Mouse (Mus musculus): ENCODE data around the gene Pih1d2.
"Not testable (repeated sequence)": the region's sequence is repeated elsewhere in the genome, so short reads cannot be mapped to it uniquely, and the experiment has no call there.

Gene Pih1d2

GRCm38 (mm10) chr9:50617794-50618330 is 741 bp downstream of the Pih1d2 start:
- DNase-seq (ENCODE audit: low spot score), result no peak

- not testable (repeated sequence) for DNase-seq (ENCODE audit: low spot score)
Measured at GRCm38 (mm10) chr9:50630903-50631302, 13.8 kb downstream of the Pih1d2 start.

GRCm38 (mm10) chr9:50632016-50632688 is 15.0 kb downstream of the Pih1d2 start:
- no peak for DNase-seq (ENCODE audit: low spot score)

GRCm38 (mm10) chr9:50633059-50633458 is 15.9 kb downstream of the Pih1d2 start:
- DNase-seq (ENCODE audit: low spot score), result no peak

GRCm38 (mm10) chr9:50634270-50634669 is 17.1 kb downstream of the Pih1d2 start:
- no peak for DNase-seq (ENCODE audit: low spot score)

GRCm38 (mm10) chr9:50646826-50647370 is 29.8 kb downstream of the Pih1d2 start:
- no peak for DNase-seq (ENCODE audit: low spot score)

- DNase-seq (ENCODE audit: low spot score), result no peak
Measured at GRCm38 (mm10) chr9:50650503-50650902, 33.4 kb downstream of the Pih1d2 start.

GRCm38 (mm10) chr9:50658391-50658790 is 41.3 kb downstream of the Pih1d2 start:
- no peak for DNase-seq (ENCODE audit: low spot score)

- DNase-seq (ENCODE audit: low spot score), result peak; percentile 11
Measured at GRCm38 (mm10) chr9:50658941-50659388, 41.8 kb downstream of the Pih1d2 start.

- DNase-seq (ENCODE audit: low spot score), result peak; percentile 81
Measured at GRCm38 (mm10) chr9:50659392-50660217, 42.5 kb downstream of the Pih1d2 start, which contains the start of gene Dlat. Gene Dlat, minus strand, starts transcription at chr9:50659780.

GRCm38 (mm10) chr9:50660431-50660830 is 43.3 kb downstream of the Pih1d2 start:
- no peak for DNase-seq (ENCODE audit: low spot score)

GRCm38 (mm10) chr9:50664826-50665225 is 47.7 kb downstream of the Pih1d2 start:
- DNase-seq (ENCODE audit: low spot score), result no peak

- no peak for DNase-seq (ENCODE audit: low spot score)
Measured at GRCm38 (mm10) chr9:50666442-50666841, 49.3 kb downstream of the Pih1d2 start.

GRCm38 (mm10) chr9:50667579-50668498 is 50.7 kb downstream of the Pih1d2 start:
- no peak for DNase-seq (ENCODE audit: low spot score)

- no peak for DNase-seq (ENCODE audit: low spot score)
Measured at GRCm38 (mm10) chr9:50670690-50671089, 53.6 kb downstream of the Pih1d2 start.

Measured in left cerebral cortex, adult 11 months (tissue).